ENCODE assay signal across 11 mouse cellular contexts in the genomic region with DNA sequence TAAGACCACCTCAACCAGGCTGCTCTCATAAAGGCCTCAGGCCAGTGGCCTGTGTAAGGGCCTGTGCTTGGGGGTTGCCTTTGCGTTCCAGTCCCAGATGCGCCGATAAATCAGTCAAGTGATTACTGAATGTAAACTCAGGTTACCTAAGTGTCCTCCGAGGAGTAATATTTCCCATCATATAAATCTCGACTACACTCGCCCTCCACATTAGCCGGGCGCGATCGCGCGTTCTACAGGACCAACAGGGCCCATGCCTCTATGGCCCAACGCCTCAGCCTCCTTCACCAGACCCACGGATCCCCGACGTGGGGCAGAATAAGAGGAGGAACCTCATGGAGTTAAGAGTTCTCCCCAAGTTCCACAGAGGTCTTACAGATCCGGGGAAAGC. TPM values are rescaled to one million over a fixed set of nuclear protein-coding genes. Genes with fewer than 3 reads are reported as not detected.
DNase-seq lines count a peak whose midpoint lies in the region; ATAC-seq and TF ChIP-seq lines count a peak whose summit lies in the region.
"Had no signal": no experiment of that assay in that cellular context is flagged by ENCODE, and none has a peak within 500 bp of the region (broad histone marks: within the 10 kb centered on the region; RNA-seq: fewer than 3 reads in every experiment).

No protein-coding gene starts in this region.

- peak overlapping the region; percentile 98 for H3K9ac ChIP-seq in forebrain, embryonic 11.5 days (ENCODE audit: low read length)
- no peak overlapping the region for H3K9ac ChIP-seq in limb, embryonic 15.5 days
- no peak overlapping the region for H3K9ac ChIP-seq in kidney, embryonic 14.5 days (ENCODE audit: low read depth, low read length)

- H3K27ac ChIP-seq in testis, adult 2 months (ENCODE audit: control insufficient read depth, insufficient read depth, low read depth, low read length), result no peak overlapping the region
- H3K27ac ChIP-seq in forebrain, embryonic 11.5 days (ENCODE audit: low read depth, low read length), result peak overlapping the region; percentile 99
- H3K27ac ChIP-seq in limb, embryonic 15.5 days, result no peak overlapping the region
- no peak overlapping the region for H3K27ac ChIP-seq in kidney, embryonic 14.5 days (ENCODE audit: low read depth, low read length)
- H3K27ac ChIP-seq: heart, adult 2 months had no signal

- peak overlapping the region; percentile 75 for H3K4me2 ChIP-seq in forebrain, embryonic 11.5 days (ENCODE audit: low read depth, low read length, severe bottlenecking)
- H3K4me2 ChIP-seq in limb, embryonic 15.5 days, result 0 out of 2 replicates have a peak overlapping the region, but pooled peaks have one; percentile 96
- H3K4me2 ChIP-seq in kidney, embryonic 14.5 days (replicated peaks; ENCODE audit: low read depth, low read length), result no peak overlapping the region

- DNase-seq in testis, postnatal 14 days (ENCODE audit: low spot score), result no peak
- DNase-seq in forebrain, embryonic 11.5 days (ENCODE audit: low spot score), result peak; percentile 64
- no peak for DNase-seq in adrenal gland, postnatal 25 days
- DNase-seq in layer of hippocampus, postnatal 14 days (ENCODE audit: low spot score in 2 of 2), result no peak
- DNase-seq: heart, adult 2 months had no signal

- WGBS in forebrain, embryonic 11.5 days, result 3% methylated on average over 17 of the region's 17 CpGs
- WGBS in limb, embryonic 15.5 days, result 30% methylated on average over 17 of the region's 17 CpGs
- WGBS in kidney, embryonic 14.5 days, result 10% methylated on average over 17 of the region's 17 CpGs

- H3K27me3 ChIP-seq in testis, adult 2 months (ENCODE audit: control insufficient read depth, insufficient read depth, low read length), result peaks cover 8% of the 10 kb centered on the region; the same call in 1 of the 2 replicates
- peaks cover 8% of the 10 kb centered on the region for H3K27me3 ChIP-seq in forebrain, embryonic 11.5 days (ENCODE audit: control insufficient read depth, insufficient read depth, low read length)
- H3K27me3 ChIP-seq in limb, embryonic 15.5 days, result peaks cover 71% of the 10 kb centered on the region
- peaks cover 78% of the 10 kb centered on the region for H3K27me3 ChIP-seq in kidney, embryonic 14.5 days (ENCODE audit: control insufficient read depth, insufficient read depth, low read length)

- no peaks in the 10 kb centered on the region for H3K9me3 ChIP-seq in forebrain, embryonic 11.5 days (ENCODE audit: control insufficient read depth, low read length)
- H3K9me3 ChIP-seq in limb, embryonic 15.5 days, result no peaks in the 10 kb centered on the region
- H3K9me3 ChIP-seq in kidney, embryonic 14.5 days (ENCODE audit: control insufficient read depth, low read length), result no peaks in the 10 kb centered on the region

- TF ChIP-seq POLR2A in testis, adult 2 months (IDR thresholded peaks at IDR 0.05; ENCODE audit: control insufficient read depth, low read depth, low read length), result no peak

- no peak for TF ChIP-seq CTCF in testis, adult 2 months (IDR thresholded peaks at IDR 0.05; ENCODE audit: control insufficient read depth, insufficient read depth, insufficient replicate concordance, low read depth, low read length)

- no peaks in the 10 kb centered on the region for H3K36me3 ChIP-seq in testis, adult 2 months (ENCODE audit: control insufficient read depth, insufficient read depth, low read length)
- no peaks in the 10 kb centered on the region for H3K36me3 ChIP-seq in forebrain, embryonic 11.5 days (ENCODE audit: control insufficient read depth, insufficient read depth, low read length)
- no peaks in the 10 kb centered on the region for H3K36me3 ChIP-seq in limb, embryonic 15.5 days
- no peaks in the 10 kb centered on the region for H3K36me3 ChIP-seq in kidney, embryonic 14.5 days (ENCODE audit: control insufficient read depth, insufficient read depth, low read length)

- H3K4me1 ChIP-seq in testis, adult 2 months (ENCODE audit: control insufficient read depth, insufficient read depth, low read length), result peaks cover 3% of the 10 kb centered on the region
- H3K4me1 ChIP-seq in forebrain, embryonic 11.5 days (replicated peaks; ENCODE audit: control insufficient read depth, insufficient read depth, low read length), result peaks cover 5% of the 10 kb centered on the region; the same call in 1 of the 2 replicates
- H3K4me1 ChIP-seq in limb, embryonic 15.5 days, result peaks cover 31% of the 10 kb centered on the region
- H3K4me1 ChIP-seq in kidney, embryonic 14.5 days (ENCODE audit: control insufficient read depth, insufficient read depth, low read length), result peaks cover 7% of the 10 kb centered on the region

- H3K4me3 ChIP-seq in testis, adult 2 months (ENCODE audit: control insufficient read depth, low read depth, low read length), result peak overlapping the region; percentile 84
- peak overlapping the region; percentile 80 for H3K4me3 ChIP-seq in forebrain, embryonic 11.5 days (ENCODE audit: low read depth, low read length)
- H3K4me3 ChIP-seq in limb, embryonic 15.5 days, result peak overlapping the region; percentile 53
- H3K4me3 ChIP-seq in kidney, embryonic 14.5 days (ENCODE audit: low read length), result no peak overlapping the region

- no peak for ATAC-seq in forebrain, embryonic 11.5 days (replicated peaks; ENCODE audit: low FRiP score)
- no peak for ATAC-seq in limb, embryonic 15.5 days (ENCODE audit: insufficient number of reproducible peaks, low FRiP score, low TSS enrichment, low read depth)
- no peak for ATAC-seq in erythroid progenitor cell, adult 5-6 weeks (replicated peaks; ENCODE audit: low FRiP score, poor library complexity, severe bottlenecking)
- ATAC-seq in kidney, embryonic 14.5 days (ENCODE audit: low FRiP score, low TSS enrichment), result no peak

RNA-seq across cellular contexts. Expression of a gene that starts 2.8 kb away (rescaled TPM):
- 24.9 and 27.7 TPM in 2 replicates for polyA plus RNA-seq in testis, adult 2 months (2012; rRNA removed)
- 28.6 and 30.0 TPM in 2 replicates for polyA plus RNA-seq in forebrain, embryonic 11.5 days (2014; fragmentation: Nextera tagmentation; extraction: Ambion mirVana)
- polyA plus RNA-seq in limb, embryonic 15.5 days (2015; fragmentation: Nextera tagmentation; extraction: Ambion mirVana), result 0.46 and 0.52 TPM in 2 replicates
- not detected in 2 replicates for total RNA-seq in erythroid progenitor cell, adult 5-6 weeks (2015; ENCODE audit: low replicate concordance)
- not detected in 2 replicates for total RNA-seq in erythroid progenitor cell, adult 5-6 weeks (2017; ENCODE audit: low replicate concordance)
- 0.07 and 0.10 TPM in 2 replicates for polyA plus RNA-seq in kidney, embryonic 14.5 days (2014; fragmentation: Nextera tagmentation; extraction: Ambion mirVana)
- total RNA-seq in adrenal gland, postnatal 25 days (2021), result not detected in 2 replicates
- total RNA-seq in layer of hippocampus, postnatal 14 days (2021), result 1 to 10 TPM; 5.2 to 6.2 TPM
- total RNA-seq: heart, adult 2 months had no signal
- polyA plus RNA-seq: heart, adult 2 months; stomach, embryonic 16.5 days had no signal

RNA-seq across cellular contexts. Expression of a gene that starts 11.8 kb away (rescaled TPM):
- not detected in 2 replicates for polyA plus RNA-seq in testis, adult 2 months (2012; rRNA removed)
- polyA plus RNA-seq in forebrain, embryonic 11.5 days (2014; fragmentation: Nextera tagmentation; extraction: Ambion mirVana), result 1.7 and 2.4 TPM in 2 replicates
- polyA plus RNA-seq in limb, embryonic 15.5 days (2015; fragmentation: Nextera tagmentation; extraction: Ambion mirVana), result 0.14 TPM in 2 replicates
- not detected in 2 replicates for total RNA-seq in erythroid progenitor cell, adult 5-6 weeks (2015; ENCODE audit: low replicate concordance)
- total RNA-seq in erythroid progenitor cell, adult 5-6 weeks (2017; ENCODE audit: low replicate concordance), result not detected in 2 replicates
- not detected in 2 replicates for polyA plus RNA-seq in kidney, embryonic 14.5 days (2014; fragmentation: Nextera tagmentation; extraction: Ambion mirVana)
- not detected in 2 replicates for total RNA-seq in adrenal gland, postnatal 25 days (2021)
- total RNA-seq in layer of hippocampus, postnatal 14 days (2021), result under 1 TPM in 1 of 2 experiments, not detected in 1; 0.21 TPM
- total RNA-seq: heart, adult 2 months had no signal
- polyA plus RNA-seq: heart, adult 2 months; stomach, embryonic 16.5 days had no signal

RNA-seq across cellular contexts. Expression of a gene that starts 12.6 kb away (rescaled TPM):
- 0.05 TPM in 1 of 2 replicates, not detected in the other for polyA plus RNA-seq in testis, adult 2 months (2012; rRNA removed)
- polyA plus RNA-seq in forebrain, embryonic 11.5 days (2014; fragmentation: Nextera tagmentation; extraction: Ambion mirVana), result 10.3 and 11.4 TPM in 2 replicates
- polyA plus RNA-seq in limb, embryonic 15.5 days (2015; fragmentation: Nextera tagmentation; extraction: Ambion mirVana), result 0.45 and 0.60 TPM in 2 replicates
- not detected in 2 replicates for total RNA-seq in erythroid progenitor cell, adult 5-6 weeks (2015; ENCODE audit: low replicate concordance)
- not detected in 2 replicates for total RNA-seq in erythroid progenitor cell, adult 5-6 weeks (2017; ENCODE audit: low replicate concordance)
- not detected in 2 replicates for polyA plus RNA-seq in kidney, embryonic 14.5 days (2014; fragmentation: Nextera tagmentation; extraction: Ambion mirVana)
- total RNA-seq in adrenal gland, postnatal 25 days (2021), result not detected in 2 replicates
- 10 to 100 TPM; 22.1 to 26.7 TPM for total RNA-seq in layer of hippocampus, postnatal 14 days (2021)
- total RNA-seq: heart, adult 2 months had no signal
- polyA plus RNA-seq: stomach, embryonic 16.5 days had no signal

RNA-seq across cellular contexts. Expression of a gene that starts 27.7 kb away (rescaled TPM):
- polyA plus RNA-seq in testis, adult 2 months (2012; rRNA removed), result not detected in 2 replicates
- polyA plus RNA-seq in forebrain, embryonic 11.5 days (2014; fragmentation: Nextera tagmentation; extraction: Ambion mirVana), result 0.29 and 0.48 TPM in 2 replicates
- polyA plus RNA-seq in limb, embryonic 15.5 days (2015; fragmentation: Nextera tagmentation; extraction: Ambion mirVana), result not detected in 2 replicates
- not detected in 2 replicates for total RNA-seq in erythroid progenitor cell, adult 5-6 weeks (2015; ENCODE audit: low replicate concordance)
- total RNA-seq in erythroid progenitor cell, adult 5-6 weeks (2017; ENCODE audit: low replicate concordance), result not detected in 2 replicates
- polyA plus RNA-seq in kidney, embryonic 14.5 days (2014; fragmentation: Nextera tagmentation; extraction: Ambion mirVana), result not detected in 2 replicates
- not detected in 2 replicates for total RNA-seq in adrenal gland, postnatal 25 days (2021)
- total RNA-seq in layer of hippocampus, postnatal 14 days (2021), result under 1 TPM in 1 of 2 experiments, not detected in 1; 0.24 TPM
- total RNA-seq: heart, adult 2 months; left cerebral cortex, adult 8-10 months had no signal
- polyA plus RNA-seq: heart, adult 2 months; stomach, embryonic 16.5 days had no signal

Comparison
In these comparisons a context has a peak if more than half of its experiments do, and no peak if none do; other contexts are left out.
1. RNA of a gene that starts 2.8 kb away (polyA plus RNA-seq): 28.6 to 30.0 TPM in forebrain, embryonic 11.5 days and 24.9 to 27.7 TPM in testis, adult 2 months; 0.46 to 0.52 TPM in limb, embryonic 15.5 days and 0.07 to 0.10 TPM in kidney, embryonic 14.5 days; every median in the first group is over 10 times any median in the second.